Mouse (Mus musculus) cerebellum, adult 9-10 months (tissue): ENCODE results near the gene Dnajb6.

ENCODE experiments used
- DNase-seq: peaks from one replicate; pipeline ENCODE4 v3.0.0; 2022

Gene Dnajb6

GRCm38 (mm10) chr5:29853035-29853434 is 117.5 kb downstream of the Dnajb6 start:
- DNase-seq, result no peak

GRCm38 (mm10) chr5:29854376-29854775 is 118.9 kb downstream of the Dnajb6 start:
- no peak for DNase-seq

GRCm38 (mm10) chr5:29854971-29855370 is 119.5 kb downstream of the Dnajb6 start:
- no peak for DNase-seq

- DNase-seq, result no peak
Observed at GRCm38 (mm10) chr5:29861522-29861921, 126.0 kb downstream of the Dnajb6 start.

- DNase-seq, result no peak
Observed at GRCm38 (mm10) chr5:29862388-29862787, 126.9 kb downstream of the Dnajb6 start.

- no peak for DNase-seq
Observed at GRCm38 (mm10) chr5:29864291-29864737, 128.8 kb downstream of the Dnajb6 start.

- DNase-seq, result no peak
Observed at GRCm38 (mm10) chr5:29864994-29865393, 129.5 kb downstream of the Dnajb6 start.
